Mouse (Mus musculus): ENCODE results near the gene Pid1. TPM values are rescaled to one million over a fixed set of nuclear protein-coding genes. Genes with fewer than 3 reads are reported as not detected.

Pid1 gene
- total and polyA plus RNA-seq, 3 experiments = not detected

- no peak overlapping the region for H3K9ac ChIP-seq (ENCODE audit: insufficient read depth, low read depth)
- no peaks in the 10 kb centered on the region for H3K79me2 ChIP-seq (replicated peaks; ENCODE audit: control insufficient read depth, extremely low read depth, insufficient read depth, poor library complexity, severe bottlenecking)
- H3K27me3 ChIP-seq (replicated peaks) = no peaks in the 10 kb centered on the region
- H3K36me3 ChIP-seq (replicated peaks in 1 of 2; ENCODE audit: control insufficient read depth in 1 of 2, insufficient read depth in 1 of 2, low read length in 1 of 2) = no peaks in the 10 kb centered on the region
- in situ Hi-C loops (cut with MboI; ENCODE audit: low pct_ligation_motif_present, low pct_unique_long_range_greater_than_20kb, low sequenced_read_pairs) (no loop called here), dilution Hi-C loops (cut with MboI; ENCODE audit: extremely low pct_ligation_motif_present, extremely low pct_unique_long_range_greater_than_20kb, low sequenced_read_pairs) (no loop called here)
- H3K27ac ChIP-seq (ENCODE audit: insufficient read depth, low read depth) = no peak overlapping the region
- no peak overlapping the region for H3K4me3 ChIP-seq (replicated peaks in 1 of 3; ENCODE audit: low read depth in 2 of 3, low read length in 2 of 3, poor library complexity in 1 of 3)
- no peak for DNase-seq (ENCODE audit: extremely low read depth)
- H3K4me2 ChIP-seq (ENCODE audit: insufficient read depth, low read depth, poor library complexity, severe bottlenecking) = no peak overlapping the region
- peaks cover 0 to 4% of the 10 kb centered on the region in 2 experiments; a peak in 1 of 4 replicates for H3K4me1 ChIP-seq (ENCODE audit: control insufficient read depth in 1 of 2, insufficient read depth in 2 of 2)
- no peaks in the 10 kb centered on the region for H3K9me3 ChIP-seq (replicated peaks; ENCODE audit: low read length)
- TF ChIP-seq HCFC1 (IDR thresholded peaks at IDR 0.05; ENCODE audit: low read depth, low read length) (no peak), MXI1 (IDR thresholded peaks at IDR 0.05; ENCODE audit: low read depth, low read length) (no peak), POLR2AphosphoS2 (IDR thresholded peaks at IDR 0.05; ENCODE audit: low read depth, low read length) (no peak), RCOR1 (conservative IDR thresholded peaks at IDR 0.05; ENCODE audit: low read depth, low read length) (no peak), MAX (IDR thresholded peaks at IDR 0.05; ENCODE audit: low read length) (no peak), E2F4 (IDR thresholded peaks at IDR 0.05; ENCODE audit: insufficient replicate concordance, low read depth, low read length) (no peak), ELF1 (IDR thresholded peaks at IDR 0.05; ENCODE audit: low read depth, low read length) (no peak)
These were observed 38.2 kb upstream of the Pid1 start for GRCm38 (mm10) chr1:84402154-84402553.

DNA sequence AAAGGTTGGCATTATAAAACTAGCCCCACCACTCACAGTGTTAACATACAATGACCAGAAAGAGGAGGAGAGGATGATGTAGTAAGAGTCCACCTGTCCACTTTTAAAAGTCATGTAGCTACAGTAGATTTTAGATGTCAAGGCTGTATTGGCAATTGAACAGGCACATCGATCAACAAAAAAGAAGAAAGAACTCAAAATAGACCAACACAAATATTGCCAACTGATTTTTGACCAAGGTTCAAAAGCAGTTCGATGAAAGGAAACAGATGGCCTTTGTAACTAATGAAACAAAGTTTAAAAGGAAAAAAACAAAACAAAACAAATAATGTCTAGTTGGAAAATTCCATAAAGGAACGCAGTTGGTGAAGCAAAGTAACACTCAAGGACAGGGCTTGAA is 35.7 kb upstream of the Pid1 start:
- H3K4me2 ChIP-seq (ENCODE audit: insufficient read depth, low read depth, poor library complexity, severe bottlenecking) = no peak overlapping the region
- no peak overlapping the region for H3K27ac ChIP-seq (ENCODE audit: insufficient read depth, low read depth)
- no peaks in the 10 kb centered on the region for H3K36me3 ChIP-seq (replicated peaks in 1 of 2; ENCODE audit: control insufficient read depth in 1 of 2, insufficient read depth in 1 of 2, low read length in 1 of 2)
- no peak for DNase-seq (ENCODE audit: extremely low read depth)
- in situ Hi-C loops (cut with MboI; ENCODE audit: low pct_ligation_motif_present, low pct_unique_long_range_greater_than_20kb, low sequenced_read_pairs) = no loop called here
- H3K4me1 ChIP-seq (ENCODE audit: control insufficient read depth in 1 of 2, insufficient read depth in 2 of 2) = no peaks in the 10 kb centered on the region
- H3K27me3 ChIP-seq (replicated peaks) = no peaks in the 10 kb centered on the region
- TF ChIP-seq JUN (IDR thresholded peaks at IDR 0.05; ENCODE audit: insufficient read depth, low read depth, low read length) = no peak
- no peak for TF ChIP-seq MAX (IDR thresholded peaks at IDR 0.05; ENCODE audit: low read length)
- TF ChIP-seq MAZ (IDR thresholded peaks at IDR 0.05; ENCODE audit: low read depth, low read length) = no peak
- TF ChIP-seq GABPA (IDR thresholded peaks at IDR 0.05; ENCODE audit: insufficient replicate concordance, low read depth, low read length) = no peak
- TF ChIP-seq TBP (conservative IDR thresholded peaks at IDR 0.05; ENCODE audit: low read depth, low read length) = no peak
- no peak for TF ChIP-seq ZC3H11A (IDR thresholded peaks at IDR 0.05; ENCODE audit: low read depth, low read length)
- TF ChIP-seq KAT2A (IDR thresholded peaks at IDR 0.05; ENCODE audit: insufficient replicate concordance, low read length) = no peak
- no peak for TF ChIP-seq USF2 (conservative IDR thresholded peaks at IDR 0.05; ENCODE audit: low read depth, low read length)
- no peak for TF ChIP-seq MXI1 (IDR thresholded peaks at IDR 0.05; ENCODE audit: low read depth, low read length)
- no peak for TF ChIP-seq HCFC1 (IDR thresholded peaks at IDR 0.05; ENCODE audit: low read depth, low read length)
- TF ChIP-seq CHD2 (IDR thresholded peaks at IDR 0.05; ENCODE audit: low read length) = no peak
- no peak for TF ChIP-seq POLR2A (IDR thresholded peaks at IDR 0.05; ENCODE audit: low read depth, low read length)
- TF ChIP-seq JUND (conservative IDR thresholded peaks at IDR 0.05; ENCODE audit: low read depth, low read length) = no peak
- no peak for TF ChIP-seq EP300 (IDR thresholded peaks at IDR 0.05; ENCODE audit: low read length)
- TF ChIP-seq SIN3A (IDR thresholded peaks at IDR 0.05; ENCODE audit: low read length) = no peak
- TF ChIP-seq MEF2A (IDR thresholded peaks at IDR 0.05; ENCODE audit: borderline replicate concordance, low read depth, low read length) = no peak
- TF ChIP-seq NRF1 (IDR thresholded peaks at IDR 0.05; ENCODE audit: low read depth, low read length) = no peak
- no peak for TF ChIP-seq PAX5 (IDR thresholded peaks at IDR 0.05; ENCODE audit: low read length)
- dilution Hi-C loops (cut with MboI; ENCODE audit: extremely low pct_ligation_motif_present, extremely low pct_unique_long_range_greater_than_20kb, low sequenced_read_pairs) = no loop called here
- no peak overlapping the region for H3K4me3 ChIP-seq (replicated peaks in 1 of 3; ENCODE audit: low read depth in 2 of 3, low read length in 2 of 3, poor library complexity in 1 of 3)
- no peaks in the 10 kb centered on the region for H3K79me2 ChIP-seq (replicated peaks; ENCODE audit: control insufficient read depth, extremely low read depth, insufficient read depth, poor library complexity, severe bottlenecking)
- H3K9ac ChIP-seq (ENCODE audit: insufficient read depth, low read depth) = no peak overlapping the region
- no peaks in the 10 kb centered on the region for H3K9me3 ChIP-seq (replicated peaks; ENCODE audit: low read length)

Measured in CH12.LX (cell line).